Mouse (Mus musculus) intestine, embryonic 15.5 days (tissue): ENCODE measurements around the gene Pole2. TPM values are rescaled to one million over a fixed set of nuclear protein-coding genes. Genes with fewer than 3 reads are reported as not detected.

Experiments
- ATAC-seq: fragments of 200-750 bp; cut with Nextera tagmentation; 2 replicates; pipeline ENCODE4 v1.8.0; 2017; ENCODE audit warnings: moderate TSS enrichment, moderate library complexity
- H3K27ac ChIP-seq: fragments of 300-500 bp; sonication (generic); 2 replicates; pipeline ENCODE4 v1.5.1; 2015; ENCODE audit warnings: mild to moderate bottlenecking, inconsistent platforms
- H3K27me3 ChIP-seq: fragments of 300-500 bp; sonication (generic); replicated peaks from 2 replicates; pipeline ENCODE4 v1.6.1; 2015; ENCODE audit warnings: inconsistent platforms
- H3K36me3 ChIP-seq: fragments of 300-500 bp; sonication (generic); 2 replicates; pipeline ENCODE4 v1.6.1; 2015; ENCODE audit warnings: inconsistent platforms
- H3K4me1 ChIP-seq: fragments of 300-500 bp; sonication (generic); replicated peaks from 2 replicates; pipeline ENCODE4 v1.6.1; 2015; ENCODE audit warnings: inconsistent platforms
- H3K4me2 ChIP-seq: fragments of 300-500 bp; sonication (generic); replicated peaks from 2 replicates; pipeline ENCODE4 v1.6.1; 2015; ENCODE audit warnings: mild to moderate bottlenecking, inconsistent platforms
- H3K4me3 ChIP-seq: fragments of 300-500 bp; sonication (generic); replicated peaks from 2 replicates; pipeline ENCODE4 v1.5.1; 2015; ENCODE audit warnings: inconsistent platforms
- H3K9ac ChIP-seq: fragments of 300-500 bp; sonication (generic); 2 replicates; pipeline ENCODE4 v1.6.1; 2015; ENCODE audit warnings: inconsistent platforms
- H3K9me3 ChIP-seq: fragments of 300-500 bp; sonication (generic); 2 replicates; pipeline ENCODE4 v1.6.1; 2016; ENCODE audit warnings: inconsistent platforms
- WGBS: fragments of 180-500 bp; shearing (Covaris S2); methylation state at CpG from one replicate; pipeline ENCODE4 v1.1.7; 2015; 5-methylcytosine and 5-hydroxymethylcytosine counted together
- polyA plus RNA-seq: library from polyadenylated mRNA; unstranded; fragments of >200 nt; fragmentation: Nextera tagmentation; extraction: Ambion mirVana; gene quantifications from 2 replicates; pipeline ENCODE4 v1.2.1, GENCODE M21; 2015

Gene Pole2
- 23.4 and 25.9 TPM in 2 replicates for polyA plus RNA-seq

- Histone ChIP-seq H3K36me3 (peaks cover 3% of the 10 kb centered on the region; the same call in 1 of the 2 replicates), H3K9ac (peak within 1 kb of the TSS; percentile 64), H3K9me3 (no peaks in the 10 kb centered on the region), H3K4me3 (peak within 1 kb of the TSS; percentile 72), H3K27ac (peak within 1 kb of the TSS; percentile 89), H3K27me3 (no peaks in the 10 kb centered on the region), H3K4me2 (peak within 1 kb of the TSS; percentile 59), H3K4me1 (no peaks in the 10 kb centered on the region; the same call in 1 of the 2 replicates)
- WGBS = under 1% methylated on average over 37 of the region's 37 CpGs
- ATAC-seq = peak; percentile 98
Measured at GRCm38 (mm10) chr12:69227776-69228466, at the start of gene Pole2. Pole2 (minus strand) TSS chr12:69228195.

GRCm38 (mm10) chr12:69268956-69269355 lies 41.0 kb upstream of the Pole2 start:
- no peak overlapping the region for H3K27ac ChIP-seq
- H3K9me3 ChIP-seq = no peaks in the 10 kb centered on the region
- no peaks in the 10 kb centered on the region for H3K36me3 ChIP-seq
- H3K9ac ChIP-seq = no peak overlapping the region
- no peak overlapping the region for H3K4me3 ChIP-seq
- ATAC-seq = no peak
- H3K4me1 ChIP-seq = no peaks in the 10 kb centered on the region
- WGBS = 82% methylated on average over 2 of the region's 2 CpGs
- no peak overlapping the region for H3K4me2 ChIP-seq
- no peaks in the 10 kb centered on the region for H3K27me3 ChIP-seq

- Histone ChIP-seq H3K4me2 (no peak overlapping the region), H3K36me3 (no peaks in the 10 kb centered on the region), H3K27ac (no peak overlapping the region), H3K9ac (no peak overlapping the region), H3K4me1 (no peaks in the 10 kb centered on the region), H3K4me3 (no peak overlapping the region), H3K27me3 (no peaks in the 10 kb centered on the region), H3K9me3 (no peaks in the 10 kb centered on the region)
- ATAC-seq = no peak
- 73% methylated on average over 11 of the region's 11 CpGs for WGBS
Measured at GRCm38 (mm10) chr12:69267956-69268632, 40.1 kb upstream of the Pole2 start.

- no peak overlapping the region for H3K4me2 ChIP-seq
- H3K4me1 ChIP-seq = no peaks in the 10 kb centered on the region
- no peak overlapping the region for H3K9ac ChIP-seq
Measured at GRCm38 (mm10) chr12:69265031-69265430, 37.0 kb upstream of the Pole2 start.

GRCm38 (mm10) chr12:69262251-69262650 lies 34.3 kb upstream of the Pole2 start:
- H3K4me1 ChIP-seq = no peaks in the 10 kb centered on the region
- H3K9ac ChIP-seq = no peak overlapping the region
- 90% methylated on average over 5 of the region's 5 CpGs for WGBS

More at GRCm38 (mm10) chr12:69265031-69265430, 37.0 kb upstream of the Pole2 start:
- Histone ChIP-seq H3K27ac (no peak overlapping the region), H3K27me3 (no peaks in the 10 kb centered on the region), H3K9me3 (no peaks in the 10 kb centered on the region), H3K36me3 (no peaks in the 10 kb centered on the region), H3K4me3 (no peak overlapping the region)
- 84% methylated on average over 3 of the region's 3 CpGs for WGBS
- ATAC-seq = no peak

GRCm38 (mm10) chr12:69257836-69258235 lies 29.8 kb upstream of the Pole2 start:
- 79% methylated on average over 11 of the region's 11 CpGs for WGBS

More at GRCm38 (mm10) chr12:69262251-69262650, 34.3 kb upstream of the Pole2 start:
- Histone ChIP-seq H3K36me3 (no peaks in the 10 kb centered on the region), H3K27me3 (no peaks in the 10 kb centered on the region), H3K9me3 (no peaks in the 10 kb centered on the region), H3K4me3 (no peak overlapping the region), H3K27ac (no peak overlapping the region), H3K4me2 (no peak overlapping the region)
- no peak for ATAC-seq

GRCm38 (mm10) chr12:69253806-69254205 lies 25.8 kb upstream of the Pole2 start:
- Histone ChIP-seq H3K9me3 (no peaks in the 10 kb centered on the region), H3K4me1 (no peaks in the 10 kb centered on the region), H3K9ac (no peak overlapping the region), H3K4me3 (no peak overlapping the region), H3K36me3 (no peaks in the 10 kb centered on the region), H3K27ac (no peak overlapping the region), H3K4me2 (no peak overlapping the region), H3K27me3 (no peaks in the 10 kb centered on the region)
- 89% methylated on average over 1 of the region's 1 CpGs for WGBS
- ATAC-seq = no peak

More at GRCm38 (mm10) chr12:69257836-69258235, 29.8 kb upstream of the Pole2 start:
- Histone ChIP-seq H3K9ac (no peak overlapping the region), H3K27ac (no peak overlapping the region), H3K4me3 (no peak overlapping the region), H3K27me3 (no peaks in the 10 kb centered on the region), H3K9me3 (no peaks in the 10 kb centered on the region), H3K4me2 (no peak overlapping the region), H3K36me3 (no peaks in the 10 kb centered on the region), H3K4me1 (no peaks in the 10 kb centered on the region)
- no peak for ATAC-seq

GRCm38 (mm10) chr12:69250756-69251155 lies 22.8 kb upstream of the Pole2 start:
- Histone ChIP-seq H3K27ac (no peak overlapping the region), H3K4me1 (no peaks in the 10 kb centered on the region), H3K9ac (no peak overlapping the region), H3K4me3 (no peak overlapping the region), H3K36me3 (no peaks in the 10 kb centered on the region), H3K4me2 (no peak overlapping the region), H3K27me3 (no peaks in the 10 kb centered on the region), H3K9me3 (no peaks in the 10 kb centered on the region)
- ATAC-seq = no peak
- 78% methylated on average over 8 of the region's 8 CpGs for WGBS

- Histone ChIP-seq H3K36me3 (no peaks in the 10 kb centered on the region), H3K4me3 (no peak overlapping the region), H3K4me2 (no peak overlapping the region), H3K9me3 (no peaks in the 10 kb centered on the region), H3K9ac (no peak overlapping the region), H3K27me3 (no peaks in the 10 kb centered on the region), H3K4me1 (no peaks in the 10 kb centered on the region), H3K27ac (no peak overlapping the region)
- 86% methylated on average over 4 of the region's 4 CpGs for WGBS
- ATAC-seq = no peak
Measured at GRCm38 (mm10) chr12:69249766-69250165, 21.8 kb upstream of the Pole2 start.

GRCm38 (mm10) chr12:69241771-69242431 lies 13.9 kb upstream of the Pole2 start:
- no peaks in the 10 kb centered on the region for H3K4me1 ChIP-seq
- H3K4me2 ChIP-seq = peak overlapping the region; percentile 81
- WGBS = under 1% methylated on average over 64 of the region's 64 CpGs
- no peaks in the 10 kb centered on the region for H3K27me3 ChIP-seq
- H3K9me3 ChIP-seq = no peaks in the 10 kb centered on the region
- H3K27ac ChIP-seq = peak overlapping the region; percentile 83
- peak overlapping the region; percentile 77 for H3K4me3 ChIP-seq
- peak overlapping the region; percentile 82 for H3K9ac ChIP-seq
- peak; percentile 92 for ATAC-seq
- no peaks in the 10 kb centered on the region for H3K36me3 ChIP-seq

GRCm38 (mm10) chr12:69241405-69241770 lies 13.4 kb upstream of the Pole2 start:
- Histone ChIP-seq H3K27me3 (no peaks in the 10 kb centered on the region), H3K4me2 (peak overlapping the region; percentile 81), H3K9ac (peak overlapping the region; percentile 82), H3K27ac (peak overlapping the region; percentile 83), H3K9me3 (no peaks in the 10 kb centered on the region), H3K36me3 (no peaks in the 10 kb centered on the region), H3K4me3 (peak overlapping the region; percentile 77), H3K4me1 (no peaks in the 10 kb centered on the region)
- 3% methylated on average over 3 of the region's 3 CpGs for WGBS
- no peak for ATAC-seq

GRCm38 (mm10) chr12:69240876-69241275 lies 12.9 kb upstream of the Pole2 start, which contains the start of gene Klhdc1:
Klhdc1 (plus strand) TSS chr12:69241176.
- H3K4me2 ChIP-seq = peak within 1 kb of the TSS; percentile 81
- no peaks in the 10 kb centered on the region for H3K4me1 ChIP-seq
- ATAC-seq = no peak
- peak within 1 kb of the TSS; percentile 82 for H3K9ac ChIP-seq
- no peaks in the 10 kb centered on the region for H3K9me3 ChIP-seq
- WGBS = 69% methylated on average over 6 of the region's 6 CpGs
- peak within 1 kb of the TSS; percentile 83 for H3K27ac ChIP-seq
- peak within 1 kb of the TSS; percentile 77 for H3K4me3 ChIP-seq
- no peaks in the 10 kb centered on the region for H3K36me3 ChIP-seq
- H3K27me3 ChIP-seq = no peaks in the 10 kb centered on the region
